Comparison of ENCODE assay signal across 7 mouse cellular contexts in genomic region chr8:120231870-120232269, GRCm38 (mm10). TPM values are rescaled to one million over a fixed set of nuclear protein-coding genes. Genes with fewer than 3 reads are reported as not detected.
A peak's percentile ranks its signal among the peaks of the same experiment; 100 is the strongest.
DNase-seq lines count a peak whose midpoint lies in the region; ATAC-seq lines count a peak whose summit lies in the region.

No protein-coding gene starts in this region.

- H3K4me2 ChIP-seq in lung, embryonic 16.5 days (ENCODE audit: low read depth, low read length) = peak overlapping the region; percentile 97
- peak overlapping the region; percentile 99 for H3K4me2 ChIP-seq in limb, embryonic 11.5 days (ENCODE audit: low read depth, severe bottlenecking)
- peak overlapping the region; percentile 92 for H3K4me2 ChIP-seq in stomach, embryonic 16.5 days (ENCODE audit: low read depth, low read length)

- ATAC-seq in lung, embryonic 16.5 days (ENCODE audit: low read depth) = no peak
- ATAC-seq in limb, embryonic 11.5 days (ENCODE audit: insufficient number of reproducible peaks, low FRiP score, low TSS enrichment, low read depth) = no peak
- no peak for ATAC-seq in stomach, embryonic 16.5 days (ENCODE audit: insufficient read depth, low FRiP score)
- ATAC-seq in erythroblast, adult 5-6 weeks (replicated peaks; ENCODE audit: low FRiP score, poor library complexity, severe bottlenecking) = no peak

- peaks cover 68% of the 10 kb centered on the region for H3K4me1 ChIP-seq in lung, embryonic 16.5 days (replicated peaks; ENCODE audit: control insufficient read depth, insufficient read depth, low read length)
- peaks cover 82% of the 10 kb centered on the region for H3K4me1 ChIP-seq in heart, embryonic 10.5 days
- H3K4me1 ChIP-seq in limb, embryonic 11.5 days (ENCODE audit: control insufficient read depth, insufficient read depth, low read length) = peaks cover 69% of the 10 kb centered on the region
- peaks cover 65% of the 10 kb centered on the region for H3K4me1 ChIP-seq in stomach, embryonic 16.5 days (ENCODE audit: control insufficient read depth, insufficient read depth, low read length)

- WGBS in lung, embryonic 16.5 days = 57% methylated on average over 3 of the region's 3 CpGs
- WGBS in heart, embryonic 10.5 days = 60% methylated on average over 3 of the region's 3 CpGs
- 72% methylated on average over 3 of the region's 3 CpGs for WGBS in limb, embryonic 11.5 days
- 72% methylated on average over 3 of the region's 3 CpGs for WGBS in stomach, embryonic 16.5 days

- peak overlapping the region; percentile 68 for H3K4me3 ChIP-seq in lung, embryonic 16.5 days (ENCODE audit: low read length)
- peak overlapping the region; percentile 75; the same call in 1 of the 2 replicates for H3K4me3 ChIP-seq in heart, embryonic 10.5 days
- peak overlapping the region; percentile 67 for H3K4me3 ChIP-seq in limb, embryonic 11.5 days (ENCODE audit: low read depth, low read length)
- peak overlapping the region; percentile 63 for H3K4me3 ChIP-seq in stomach, embryonic 16.5 days (replicated peaks; ENCODE audit: low read length)

- H3K27me3 ChIP-seq in lung, embryonic 16.5 days (ENCODE audit: control insufficient read depth, insufficient read depth, low read depth, low read length) = peaks cover 12% of the 10 kb centered on the region
- H3K27me3 ChIP-seq in heart, embryonic 10.5 days (ENCODE audit: insufficient read depth, poor library complexity, severe bottlenecking) = peaks cover 57% of the 10 kb centered on the region
- no peaks in the 10 kb centered on the region for H3K27me3 ChIP-seq in limb, embryonic 11.5 days (ENCODE audit: control insufficient read depth, insufficient read depth, low read length)
- H3K27me3 ChIP-seq in stomach, embryonic 16.5 days (ENCODE audit: control insufficient read depth, insufficient read depth, low read length) = no peaks in the 10 kb centered on the region

- peak overlapping the region; percentile 28; the same call in 1 of the 2 replicates for H3K9ac ChIP-seq in lung, embryonic 16.5 days (ENCODE audit: low read length)
- peak overlapping the region; percentile 43; the same call in 1 of the 2 replicates for H3K9ac ChIP-seq in limb, embryonic 11.5 days (ENCODE audit: low read length)
- peak overlapping the region; percentile 78; the same call in 1 of the 2 replicates for H3K9ac ChIP-seq in stomach, embryonic 16.5 days (ENCODE audit: low read length)

- no peak for DNase-seq in lung, postnatal 36 days
- no peak for DNase-seq in heart, embryonic 10.5 days (ENCODE audit: low spot score)
- no peak for DNase-seq in limb, embryonic 11.5 days (ENCODE audit: low spot score)
- no peak for DNase-seq in adrenal gland, adult 8-10 months

- no peak overlapping the region for H3K27ac ChIP-seq in lung, embryonic 16.5 days (ENCODE audit: low read length)
- H3K27ac ChIP-seq in heart, embryonic 10.5 days = no peak overlapping the region
- H3K27ac ChIP-seq in limb, embryonic 11.5 days (replicated peaks; ENCODE audit: low read depth, low read length) = no peak overlapping the region; the same call in 1 of the 2 replicates
- H3K27ac ChIP-seq in stomach, embryonic 16.5 days (ENCODE audit: low read length) = no peak overlapping the region

- peaks cover 4% of the 10 kb centered on the region for H3K36me3 ChIP-seq in lung, embryonic 16.5 days (ENCODE audit: control insufficient read depth, insufficient read depth, low read length)
- peaks cover 11% of the 10 kb centered on the region; the same call in 1 of the 2 replicates for H3K36me3 ChIP-seq in heart, embryonic 10.5 days
- H3K36me3 ChIP-seq in limb, embryonic 11.5 days (ENCODE audit: control insufficient read depth, insufficient read depth, low read length) = no peaks in the 10 kb centered on the region
- no peaks in the 10 kb centered on the region for H3K36me3 ChIP-seq in stomach, embryonic 16.5 days (ENCODE audit: control insufficient read depth, insufficient read depth, low read length)

- H3K9me3 ChIP-seq in lung, embryonic 16.5 days (ENCODE audit: control insufficient read depth, low read length) = no peaks in the 10 kb centered on the region
- H3K9me3 ChIP-seq in heart, embryonic 10.5 days = no peaks in the 10 kb centered on the region
- no peaks in the 10 kb centered on the region for H3K9me3 ChIP-seq in limb, embryonic 11.5 days (ENCODE audit: control insufficient read depth, low read length)
- H3K9me3 ChIP-seq in stomach, embryonic 16.5 days (replicated peaks; ENCODE audit: control insufficient read depth, low read length) = no peaks in the 10 kb centered on the region

RNA-seq across cellular contexts. Expression of gene Gse1, which starts 3.6 kb away (rescaled TPM):
- polyA plus RNA-seq in lung, embryonic 16.5 days (2015; fragmentation: Nextera tagmentation; extraction: Ambion mirVana) = 10.2 and 10.9 TPM in 2 replicates
- polyA plus RNA-seq in heart, embryonic 10.5 days (2016; fragmentation: Nextera tagmentation; extraction: Ambion mirVana) = 12.2 and 13.7 TPM in 2 replicates
- polyA plus RNA-seq in limb, embryonic 11.5 days (2014; fragmentation: Nextera tagmentation; extraction: Ambion mirVana) = 6.6 and 8.2 TPM in 2 replicates
- polyA plus RNA-seq in stomach, embryonic 16.5 days (2015; fragmentation: Nextera tagmentation; extraction: Ambion mirVana) = 6.0 and 6.9 TPM in 2 replicates
- 23.2 and 30.0 TPM in 2 replicates for total RNA-seq in erythroblast, adult 5-6 weeks (2015; ENCODE audit: low replicate concordance)
- total RNA-seq in erythroblast, adult 5-6 weeks (2017; ENCODE audit: low replicate concordance) = 37.8 and 38.3 TPM in 2 replicates
- 10 to 100 TPM; 30.7 to 64.5 (median 48.4) TPM for total RNA-seq in adrenal gland, adult 8-10 months (2022)

RNA-seq across cellular contexts. Expression of gene Fam92b, which starts 54.6 kb away (rescaled TPM):
- 2.7 and 4.0 TPM in 2 replicates for polyA plus RNA-seq in lung, embryonic 16.5 days (2015; fragmentation: Nextera tagmentation; extraction: Ambion mirVana)
- polyA plus RNA-seq in heart, embryonic 10.5 days (2016; fragmentation: Nextera tagmentation; extraction: Ambion mirVana) = 0.16 and 0.31 TPM in 2 replicates
- 0.16 and 0.27 TPM in 2 replicates for polyA plus RNA-seq in limb, embryonic 11.5 days (2014; fragmentation: Nextera tagmentation; extraction: Ambion mirVana)
- polyA plus RNA-seq in stomach, embryonic 16.5 days (2015; fragmentation: Nextera tagmentation; extraction: Ambion mirVana) = 0.57 and 0.72 TPM in 2 replicates
- total RNA-seq in erythroblast, adult 5-6 weeks (2015; ENCODE audit: low replicate concordance) = not detected in 2 replicates
- not detected in 2 replicates for total RNA-seq in erythroblast, adult 5-6 weeks (2017; ENCODE audit: low replicate concordance)
- 1 to 10 TPM in 3 of 4 experiments, under 1 TPM in 1; 0.99 to 4.1 (median 2.6) TPM for total RNA-seq in adrenal gland, adult 8-10 months (2022)

Comparison
In these comparisons a context has a peak if more than half of its experiments do, and no peak if none do; other contexts are left out.
1. H3K9ac ChIP-seq: peak in every context shown above with its lines; median percentile 78 in stomach, embryonic 16.5 days; 43 in limb, embryonic 11.5 days; 28 in lung, embryonic 16.5 days.